Mouse (Mus musculus) lung, adult 2 months (tissue): Measurements from ENCODE around the gene Fndc9.

Experiments used
- CTCF ChIP-seq: fragments of 200-500 bp; IDR thresholded peaks from 2 replicates; pipeline ENCODE4 v1.5.1; 2011; ENCODE audit warnings: mild to moderate bottlenecking, low read length, control low read depth; ENCODE audit not compliant: insufficient read depth
- POLR2A ChIP-seq: fragments of 200-500 bp; IDR thresholded peaks from 2 replicates; pipeline ENCODE4 v1.6.1; 2011; ENCODE audit warnings: low read depth, mild to moderate bottlenecking, control low read depth, low read length, borderline replicate concordance; ENCODE audit errors: extremely low read depth

DNA sequence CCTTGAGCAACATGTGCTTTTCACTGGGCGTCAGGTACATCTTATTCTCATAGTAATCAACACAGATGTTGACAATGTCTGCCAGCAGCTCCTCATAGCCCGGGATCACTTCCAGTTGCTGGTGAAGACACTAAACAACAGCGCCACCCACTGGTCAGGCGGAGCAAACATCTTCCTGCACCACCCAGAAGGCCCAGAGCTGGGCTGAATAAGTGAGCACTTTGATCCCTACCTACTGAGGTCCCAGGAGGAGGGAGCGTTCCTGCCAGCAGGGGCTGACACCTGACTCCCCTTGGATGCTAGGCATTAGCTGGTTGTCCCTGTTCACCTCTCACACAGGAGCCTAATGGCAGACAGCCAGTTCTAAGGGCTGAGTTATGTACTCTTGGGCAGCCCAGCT lies 41.4 kb downstream of the Fndc9 start:
- TF ChIP-seq POLR2A (no peak), CTCF (peak; percentile 55)
